Comparison of ENCODE assay signal across 8 mouse cellular contexts in genomic region chr3:9174517-9174832, GRCm38 (mm10).
DNase-seq lines count a peak whose midpoint lies in the region; ATAC-seq lines count a peak whose summit lies in the region.

No protein-coding gene starts in this region.

- no peak for DNase-seq in heart, adult 11 months
- DNase-seq in lung, postnatal 25 days (ENCODE audit: low spot score) = peak; percentile 28
- DNase-seq in lung, postnatal 14 days = no peak
- DNase-seq in hindbrain, embryonic 14.5 days (ENCODE audit: low spot score) = no peak
- no peak for DNase-seq in spleen, adult 12 weeks (ENCODE audit: low spot score)
- no peak for DNase-seq in adrenal gland, adult 2 months

- H3K27me3 ChIP-seq in heart, embryonic 12.5 days (replicated peaks) = no peaks in the 10 kb centered on the region
- H3K27me3 ChIP-seq in hindbrain, embryonic 14.5 days (ENCODE audit: control insufficient read depth, insufficient read depth, low read length) = no peaks in the 10 kb centered on the region
- H3K27me3 ChIP-seq in stomach, embryonic 15.5 days (replicated peaks) = no peaks in the 10 kb centered on the region

- peaks cover 14% of the 10 kb centered on the region for H3K4me1 ChIP-seq in heart, embryonic 12.5 days (replicated peaks)
- no peaks in the 10 kb centered on the region for H3K4me1 ChIP-seq in hindbrain, embryonic 14.5 days (replicated peaks; ENCODE audit: control insufficient read depth, insufficient read depth, low read length)
- no peaks in the 10 kb centered on the region for H3K4me1 ChIP-seq in stomach, embryonic 15.5 days

- H3K4me2 ChIP-seq in heart, embryonic 12.5 days = peak overlapping the region; percentile 22
- H3K4me2 ChIP-seq in hindbrain, embryonic 14.5 days (replicated peaks) = no peak overlapping the region
- H3K4me2 ChIP-seq in stomach, embryonic 15.5 days = 0 out of 2 replicates have a peak overlapping the region, but pooled peaks have one; percentile 21

- ATAC-seq in heart, embryonic 12.5 days (ENCODE audit: insufficient number of reproducible peaks, low FRiP score) = no peak
- peak; percentile 16; the same call in 1 of the 2 replicates for ATAC-seq in hindbrain, embryonic 14.5 days (ENCODE audit: low FRiP score)
- no peak for ATAC-seq in stomach, embryonic 15.5 days (ENCODE audit: insufficient read depth, low FRiP score, low read depth)

- H3K4me3 ChIP-seq in heart, embryonic 12.5 days = no peak overlapping the region
- no peak overlapping the region for H3K4me3 ChIP-seq in hindbrain, embryonic 14.5 days (replicated peaks; ENCODE audit: low read length)
- H3K4me3 ChIP-seq in stomach, embryonic 15.5 days (replicated peaks) = no peak overlapping the region

- peak overlapping the region; percentile 16; the same call in 1 of the 2 replicates for H3K27ac ChIP-seq in heart, embryonic 12.5 days (ENCODE audit: poor library complexity, severe bottlenecking)
- H3K27ac ChIP-seq in hindbrain, embryonic 14.5 days = no peak overlapping the region
- peak overlapping the region; percentile 14; the same call in 1 of the 2 replicates for H3K27ac ChIP-seq in stomach, embryonic 15.5 days

- WGBS in heart, embryonic 12.5 days = 34% methylated on average over 2 of the region's 2 CpGs
- 65% methylated on average over 2 of the region's 2 CpGs for WGBS in hindbrain, embryonic 14.5 days
- WGBS in stomach, embryonic 15.5 days = 55% methylated on average over 2 of the region's 2 CpGs

- no peaks in the 10 kb centered on the region for H3K36me3 ChIP-seq in heart, embryonic 12.5 days
- no peaks in the 10 kb centered on the region for H3K36me3 ChIP-seq in hindbrain, embryonic 14.5 days (replicated peaks; ENCODE audit: control insufficient read depth, insufficient read depth)
- no peaks in the 10 kb centered on the region for H3K36me3 ChIP-seq in stomach, embryonic 15.5 days

- H3K9ac ChIP-seq in heart, embryonic 12.5 days = no peak overlapping the region
- no peak overlapping the region for H3K9ac ChIP-seq in hindbrain, embryonic 14.5 days
- H3K9ac ChIP-seq in stomach, embryonic 15.5 days = no peak overlapping the region

- H3K9me3 ChIP-seq in heart, embryonic 12.5 days (replicated peaks) = peaks cover 6% of the 10 kb centered on the region; the same call in 1 of the 2 replicates
- H3K9me3 ChIP-seq in hindbrain, embryonic 14.5 days (ENCODE audit: control insufficient read depth, low read length) = no peaks in the 10 kb centered on the region
- no peaks in the 10 kb centered on the region for H3K9me3 ChIP-seq in stomach, embryonic 15.5 days
